Mouse (Mus musculus): ENCODE measurements around the gene Vmn2r50.
"Not testable (repeated sequence)": the region's sequence is repeated elsewhere in the genome, so short reads cannot be mapped to it uniquely, and the experiment has no call there.

Gene Vmn2r50

DNA sequence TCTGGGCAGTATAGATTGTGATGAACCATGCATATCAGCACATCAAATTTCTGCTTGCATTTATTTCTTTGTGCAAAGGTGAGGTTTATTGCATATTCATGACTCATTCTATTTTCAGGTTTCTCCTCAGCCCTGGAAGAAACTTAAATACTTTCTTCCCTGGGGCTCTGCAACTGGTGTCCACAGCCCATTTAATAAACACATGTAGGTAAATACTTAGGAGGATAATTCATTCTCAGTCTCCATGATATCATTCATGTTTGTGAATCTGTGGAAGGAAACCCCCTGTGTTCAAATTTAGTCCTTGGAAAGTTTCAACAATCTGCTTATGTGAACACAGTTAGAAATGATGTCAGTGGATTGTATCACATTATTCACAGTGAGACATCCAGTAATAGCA lies at the start of gene Vmn2r50:
TSS of gene Vmn2r50 (minus strand) at position 101 of the 400 bp plus-strand sequence.
- in situ Hi-C loops (cut with MboI; ENCODE audit: unreplicated experiment in 2 of 2), result not testable (repeated sequence)

- in situ Hi-C loops (cut with MboI; ENCODE audit: unreplicated experiment in 2 of 2), result not testable (repeated sequence)
Observed at GRCm38 (mm10) chr7:9992157-9992556, 60.9 kb downstream of the Vmn2r50 start, which contains the start of gene Vmn2r49. Gene Vmn2r49 (minus strand): TSS chr7:9992257.
